Mouse (Mus musculus) B cell, adult 2 months (primary cell): ENCODE results near the gene Tlcd1.
"Not testable (repeated sequence)": the region's sequence is repeated elsewhere in the genome, so short reads cannot be mapped to it uniquely, and the experiment has no call there.

Source experiments
- DNase-seq, 2 experiments: peaks; one replicate each; pipeline ENCODE4 v3.0.0; 2022

The Tlcd1 gene

DNA sequence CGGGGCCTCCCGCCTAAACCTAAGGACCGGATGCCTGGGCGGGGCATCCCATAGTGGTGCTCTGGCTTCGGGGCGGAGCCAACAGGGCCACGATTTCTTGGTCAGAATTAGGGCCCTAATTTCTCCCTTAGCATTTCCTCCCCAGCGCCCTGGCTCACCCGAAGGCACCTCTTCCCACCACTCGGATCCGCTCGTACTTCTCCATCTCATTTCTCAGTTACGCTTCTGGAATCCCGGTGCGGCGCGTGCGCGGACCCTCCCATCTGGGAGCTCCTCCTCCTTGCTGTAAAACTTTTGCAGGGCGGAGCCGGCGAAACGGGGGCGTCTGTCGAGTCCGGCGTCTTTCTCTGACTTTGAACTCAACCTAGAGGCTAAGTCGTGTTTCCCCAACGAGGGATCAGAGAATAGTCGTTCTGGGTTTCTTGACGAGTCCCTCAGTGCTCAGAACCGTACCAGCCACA, at the start of gene Tlcd1, which contains the start of gene Nek8:
Tlcd1 (plus strand) TSS at position 310 of the 461 bp plus-strand sequence.
Nek8 (minus strand) TSS at position 274 of the 461 bp plus-strand sequence.
- DNase-seq = peak; percentile 95

GRCm38 (mm10) chr11:78126739-78127138, 49.8 kb upstream of the Tlcd1 start:
- peak; percentile 11 to 15 for DNase-seq

- DNase-seq = no peak
Observed at GRCm38 (mm10) chr11:78129458-78129857, 47.1 kb upstream of the Tlcd1 start.

DNA sequence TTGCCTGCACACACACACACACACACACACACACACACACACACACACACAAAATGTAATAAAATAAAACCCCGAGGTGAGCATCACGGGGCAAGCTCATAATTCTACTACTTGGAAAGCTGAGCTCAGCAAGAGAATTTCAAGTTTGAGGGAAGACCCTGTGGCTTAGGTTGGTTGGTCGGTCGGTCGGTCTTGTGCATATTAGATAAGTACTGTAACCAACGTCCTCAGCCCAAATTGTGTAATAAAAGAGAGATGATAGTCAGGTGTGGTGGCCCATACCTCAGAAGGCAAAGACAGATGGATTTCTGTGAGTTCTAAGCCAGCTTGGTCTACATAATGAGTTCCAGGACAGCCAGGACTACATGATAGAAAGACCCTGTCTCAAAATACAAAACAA, 42.6 kb upstream of the Tlcd1 start:
- DNase-seq = no peak

DNA sequence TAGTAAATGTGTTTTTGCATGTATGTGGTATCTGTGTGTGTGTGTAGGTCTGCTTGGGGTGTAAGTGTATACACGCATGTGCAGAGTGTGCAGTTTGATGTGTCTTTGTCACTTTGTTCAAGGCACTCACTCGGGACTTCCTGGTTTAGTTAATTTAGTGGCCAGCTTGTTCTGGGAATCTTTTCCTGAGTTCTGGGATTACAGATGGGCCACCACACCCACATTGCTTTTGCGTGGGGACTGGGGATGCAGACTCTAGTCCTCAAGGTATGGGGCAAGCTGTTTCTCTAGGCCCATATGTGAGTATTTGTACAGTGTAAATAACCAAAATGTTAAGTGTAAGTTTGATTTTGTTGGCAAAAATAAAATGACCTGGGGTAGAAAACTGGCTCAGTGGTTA, 42.2 kb upstream of the Tlcd1 start:
- DNase-seq = no peak

GRCm38 (mm10) chr11:78135314-78135713, 41.2 kb upstream of the Tlcd1 start:
- DNase-seq = not testable (repeated sequence)

DNA sequence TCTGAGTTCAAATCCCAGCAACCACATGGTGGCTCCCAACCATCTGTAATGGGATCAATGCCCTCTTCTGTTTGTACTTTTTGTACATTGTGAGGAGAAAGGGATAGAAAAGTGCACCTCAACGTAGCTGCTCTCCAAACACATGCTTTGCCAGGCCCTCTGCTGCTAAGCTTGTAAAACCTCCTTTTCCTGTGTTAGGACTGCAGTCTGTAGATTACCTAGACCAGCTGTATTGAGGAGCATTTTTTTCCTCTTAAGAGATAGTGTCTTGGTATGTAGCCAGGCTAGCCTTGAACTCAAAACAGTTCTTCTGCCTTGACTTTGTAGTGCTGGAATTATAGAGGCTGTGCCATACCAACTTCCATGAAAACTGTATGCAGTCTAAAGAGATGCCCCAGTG, 40.4 kb upstream of the Tlcd1 start:
- DNase-seq = no peak

DNA sequence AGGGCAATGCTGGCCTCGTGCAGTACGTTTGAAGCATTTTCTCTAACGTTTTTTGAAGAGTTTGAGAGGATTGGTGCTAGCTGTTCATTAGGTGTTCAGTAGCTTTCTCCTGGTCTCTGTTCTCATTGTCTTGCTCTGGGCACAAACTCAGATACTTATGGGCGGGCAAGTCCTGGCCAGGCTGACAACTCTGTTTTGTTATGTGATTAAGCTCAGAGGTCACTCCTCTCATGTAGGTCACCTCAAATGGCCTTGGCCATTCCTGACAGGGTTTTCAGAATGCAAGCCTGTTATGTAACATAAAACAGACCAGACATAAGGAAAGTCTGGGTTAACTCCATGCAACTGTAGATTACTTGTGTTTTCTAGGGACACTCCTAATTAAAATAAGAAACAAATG, 38.9 kb upstream of the Tlcd1 start:
- no peak for DNase-seq

DNA sequence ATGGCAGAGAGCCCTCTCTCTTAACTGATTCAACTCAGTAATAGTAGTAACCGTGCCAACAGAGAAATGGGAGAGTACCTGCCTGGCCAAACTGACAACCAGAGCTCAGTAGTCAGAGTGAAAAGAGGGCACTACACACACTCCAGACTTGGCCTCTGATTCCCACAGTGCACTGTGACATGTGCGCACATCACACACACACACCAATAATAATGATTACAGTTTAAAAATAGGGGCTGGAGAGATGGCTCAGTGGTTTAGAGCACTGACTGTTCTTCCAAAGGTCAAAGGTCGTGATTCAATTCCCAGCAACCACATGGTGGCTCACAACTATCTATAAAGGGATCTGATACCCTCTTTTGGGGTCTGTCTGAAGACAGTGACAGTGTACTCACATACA, 38.5 kb upstream of the Tlcd1 start:
- no peak for DNase-seq

- no peak for DNase-seq
Observed at GRCm38 (mm10) chr11:78140665-78141064, 35.8 kb upstream of the Tlcd1 start.

DNA sequence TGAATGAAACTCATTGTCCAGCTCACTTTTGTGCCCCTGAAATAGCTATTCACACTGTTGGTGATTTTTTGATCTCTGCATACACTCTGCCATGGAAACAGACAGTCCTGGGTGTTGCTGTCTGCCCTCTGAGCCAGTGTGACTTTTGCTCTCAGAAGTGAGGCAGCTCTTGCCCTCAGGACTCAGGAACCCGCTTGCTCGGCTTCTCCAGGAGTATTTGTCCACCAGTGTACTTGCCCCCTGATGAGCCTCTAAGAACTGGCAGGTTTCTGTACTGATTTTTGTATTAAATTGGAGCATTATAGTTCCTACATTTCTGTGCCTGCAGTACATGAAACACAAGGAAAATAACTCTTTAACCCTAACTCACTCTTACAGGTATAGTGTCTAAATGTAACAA, 33.0 kb upstream of the Tlcd1 start:
- DNase-seq = no peak

DNA sequence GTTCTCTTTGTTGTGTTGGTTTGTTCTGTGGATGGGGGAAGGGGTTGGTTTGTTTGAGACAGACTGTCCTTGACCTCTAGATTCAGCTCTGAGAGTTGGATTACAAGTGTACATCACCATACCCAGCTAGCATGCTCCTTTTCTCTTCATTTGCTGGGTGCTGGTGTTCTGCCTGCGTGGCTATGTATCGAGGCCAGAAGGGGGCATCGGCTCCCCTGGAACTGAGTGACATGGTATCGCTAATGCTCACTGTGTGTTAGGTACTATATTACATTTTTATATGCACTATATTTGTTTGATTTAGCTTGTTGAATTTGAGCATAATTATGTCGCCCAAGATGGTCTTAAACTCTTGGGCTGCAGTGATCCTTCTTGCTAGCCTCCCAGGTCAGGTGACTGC, 30.3 kb upstream of the Tlcd1 start:
- no peak for DNase-seq

- no peak for DNase-seq
Observed at GRCm38 (mm10) chr11:78146707-78147543, 29.6 kb upstream of the Tlcd1 start.

DNA sequence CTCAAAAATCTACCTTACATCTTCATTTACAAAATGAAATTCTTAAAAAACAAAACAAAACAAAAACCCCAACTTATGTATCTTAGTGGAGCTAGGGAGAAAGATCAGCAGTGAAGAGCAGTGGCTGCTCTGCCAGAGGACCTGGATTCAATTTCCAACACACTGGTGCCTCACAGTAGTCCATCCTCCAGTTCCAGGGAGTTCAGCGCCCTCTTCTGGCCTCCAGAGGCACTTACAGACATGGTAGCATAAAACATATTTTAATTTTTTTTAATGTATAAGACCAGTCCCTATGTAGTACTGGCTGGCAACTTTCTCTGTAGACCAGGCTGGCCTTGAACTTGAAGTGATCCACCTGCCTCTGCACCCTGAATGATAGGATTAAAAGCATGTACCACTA, 25.4 kb upstream of the Tlcd1 start:
- DNase-seq = no peak

DNA sequence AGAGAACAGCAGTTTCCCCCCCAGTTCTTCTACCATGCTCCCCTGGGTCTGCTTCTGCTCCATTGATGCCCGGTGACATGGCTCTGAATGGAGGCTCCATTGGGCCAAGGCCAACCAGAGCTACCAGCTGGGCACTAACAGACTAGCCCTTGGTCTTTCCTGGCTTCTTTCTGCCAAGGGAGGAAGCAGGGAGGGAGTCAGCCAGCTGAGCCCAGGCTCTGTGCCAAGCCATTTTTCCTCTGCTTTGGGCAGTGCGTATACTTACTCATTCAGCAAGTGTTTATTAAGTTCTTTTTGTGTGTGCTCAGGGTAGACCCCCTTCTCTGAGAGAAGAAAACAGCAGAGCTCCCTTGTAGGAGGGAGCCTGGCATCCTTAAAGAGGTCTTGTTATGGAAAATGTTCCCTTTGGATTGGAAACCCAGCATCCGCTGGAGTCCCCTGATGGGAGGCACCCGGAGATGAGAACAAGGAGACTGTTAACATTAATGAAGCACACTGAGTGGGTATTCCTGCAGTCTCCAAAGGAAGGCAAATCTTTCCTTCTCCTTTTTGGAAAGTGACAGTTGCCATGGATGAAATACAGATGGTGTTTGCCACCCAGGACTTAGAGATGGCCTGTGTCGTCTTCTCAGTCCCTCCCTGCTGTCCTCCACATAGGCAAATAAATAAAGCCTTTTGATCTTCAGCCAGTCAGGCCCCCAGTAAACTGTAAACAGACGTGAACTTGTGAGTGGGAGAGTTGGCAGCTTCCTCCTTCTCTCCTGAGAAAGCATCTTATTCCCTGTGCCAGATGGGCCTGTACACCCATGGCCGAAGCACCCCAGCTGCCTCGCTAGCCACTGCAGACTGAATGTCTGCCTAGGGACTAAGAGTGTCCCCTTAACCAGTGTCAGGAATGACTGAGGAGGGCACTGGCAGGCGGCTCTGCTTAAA, 23.9 kb upstream of the Tlcd1 start:
- DNase-seq = no peak

DNA sequence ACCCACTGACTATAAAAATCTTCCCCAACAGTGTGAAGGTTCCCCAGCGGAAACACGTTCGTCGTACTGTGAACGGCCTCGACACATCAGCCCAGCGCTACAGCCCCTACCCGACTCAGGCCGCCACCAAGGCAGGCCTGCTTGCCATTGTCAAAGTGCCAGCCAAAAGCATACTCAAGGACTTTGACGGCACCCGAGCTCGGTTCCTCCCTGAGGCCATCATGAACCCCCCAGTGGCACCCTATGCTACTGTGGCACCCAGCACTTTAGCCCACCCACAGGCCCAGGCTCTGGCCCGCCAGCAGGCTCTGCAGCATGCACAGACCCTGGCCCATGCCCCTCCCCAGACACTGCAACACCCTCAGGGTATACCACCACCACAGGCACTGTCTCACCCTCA, 22.7 kb upstream of the Tlcd1 start:
- no peak for DNase-seq

DNA sequence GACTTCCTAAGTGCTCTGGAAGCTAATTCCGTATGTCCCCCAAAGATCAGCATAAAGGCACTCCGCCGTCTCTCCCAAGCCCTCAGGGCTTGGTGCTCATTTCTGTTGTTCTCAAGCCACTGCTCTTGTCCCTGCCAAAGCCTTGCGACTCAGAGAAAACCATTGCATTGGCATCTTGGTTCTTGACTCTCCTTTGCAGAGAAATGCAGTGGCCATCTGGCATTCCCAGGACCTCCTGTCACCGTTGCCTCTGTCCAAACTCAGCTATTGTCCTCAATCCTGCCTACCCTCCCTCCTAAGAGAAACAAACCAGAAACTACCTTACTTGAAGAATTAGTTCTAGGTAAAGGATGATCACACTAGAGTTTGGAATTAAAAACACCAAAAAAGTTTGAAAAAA, 20.8 kb upstream of the Tlcd1 start:
- no peak for DNase-seq

GRCm38 (mm10) chr11:78156156-78156699, 20.3 kb upstream of the Tlcd1 start:
- no peak for DNase-seq

DNA sequence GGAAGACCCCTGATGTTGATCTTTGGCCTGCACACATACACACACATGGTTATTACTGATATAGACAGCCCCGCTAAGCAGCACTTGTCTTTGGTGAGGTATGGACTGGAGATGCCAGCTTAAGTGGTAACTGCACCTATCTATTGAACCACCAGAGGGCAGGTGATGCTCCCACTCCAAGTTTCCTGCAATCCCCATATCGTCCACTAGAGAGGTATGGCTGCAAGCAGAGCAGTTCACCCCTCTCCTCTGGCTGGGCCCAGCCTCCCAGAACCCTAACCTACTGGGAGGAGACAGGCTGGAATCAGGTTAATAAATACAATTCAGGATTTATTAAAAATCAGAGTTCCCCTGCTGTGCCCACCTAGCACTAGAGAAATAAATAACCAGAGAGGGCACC, 17.4 kb upstream of the Tlcd1 start:
- DNase-seq = peak; percentile 83 to 87

DNA sequence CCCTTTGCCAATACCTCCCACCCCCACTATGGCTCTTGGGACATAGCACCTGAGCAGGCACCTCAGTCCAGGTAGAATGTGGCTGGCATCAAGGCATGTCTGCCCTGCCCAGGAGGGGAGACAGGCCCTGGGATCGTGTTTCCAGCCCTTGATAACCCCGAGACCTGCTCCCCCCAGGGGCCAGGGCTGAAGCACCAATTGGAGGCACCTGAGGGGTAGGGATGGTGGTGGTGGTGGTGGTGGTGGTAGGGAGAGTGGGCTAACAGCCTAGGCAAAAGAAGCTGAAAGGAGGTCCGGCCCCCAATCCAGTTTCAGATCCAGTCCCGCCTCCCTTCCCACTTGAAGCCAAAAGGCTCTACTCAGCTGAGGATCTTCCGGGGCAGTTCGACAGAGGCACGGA, 17.0 kb upstream of the Tlcd1 start:
- DNase-seq = no peak

- no peak for DNase-seq
Observed at GRCm38 (mm10) chr11:78160171-78160570, 16.3 kb upstream of the Tlcd1 start.

GRCm38 (mm10) chr11:78160675-78161074, 15.8 kb upstream of the Tlcd1 start:
- DNase-seq = no peak

- DNase-seq = no peak
Observed at GRCm38 (mm10) chr11:78161169-78161568, 15.3 kb upstream of the Tlcd1 start.
